Mouse (Mus musculus) c-Kit-positive CD71-negative TER-119-negative erythroid progenitor cells, embryonic 14.5 days (primary cell): ENCODE measurements around the gene Vmn1r201.

Experiments
- DNase-seq: peaks from one replicate; pipeline ENCODE4 v3.0.0-alpha.2; 2013; ENCODE audit warnings: low read depth

Gene Vmn1r201

DNA sequence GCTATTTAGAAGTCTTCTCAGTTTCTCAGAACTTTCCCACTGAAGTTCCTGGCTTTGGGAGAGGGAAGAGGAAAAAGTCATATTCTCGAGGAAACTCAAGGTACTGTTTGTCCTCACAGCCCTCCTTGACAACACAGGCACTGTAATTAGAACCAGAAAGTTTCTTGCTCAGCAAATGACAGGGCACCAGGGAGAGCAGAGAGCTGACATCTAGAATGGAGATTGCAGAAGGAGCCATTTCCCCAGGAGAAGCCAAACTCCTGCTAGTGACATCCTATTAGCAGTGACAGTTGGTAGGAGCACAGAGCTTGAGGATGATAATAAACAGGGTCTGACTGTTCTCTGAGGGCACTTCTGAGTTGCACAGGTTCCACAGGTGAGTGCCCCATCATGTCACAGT, at the start of gene Vmn1r201:
Gene Vmn1r201 (plus strand): TSS at position 301 of the 400 bp plus-strand sequence.
- no peak for DNase-seq

- no peak for DNase-seq
Observed at GRCm38 (mm10) chr13:22455145-22455544, 16.6 kb upstream of the Vmn1r201 start.

GRCm38 (mm10) chr13:22502431-22502830, 30.7 kb downstream of the Vmn1r201 start:
- DNase-seq: no peak

DNA sequence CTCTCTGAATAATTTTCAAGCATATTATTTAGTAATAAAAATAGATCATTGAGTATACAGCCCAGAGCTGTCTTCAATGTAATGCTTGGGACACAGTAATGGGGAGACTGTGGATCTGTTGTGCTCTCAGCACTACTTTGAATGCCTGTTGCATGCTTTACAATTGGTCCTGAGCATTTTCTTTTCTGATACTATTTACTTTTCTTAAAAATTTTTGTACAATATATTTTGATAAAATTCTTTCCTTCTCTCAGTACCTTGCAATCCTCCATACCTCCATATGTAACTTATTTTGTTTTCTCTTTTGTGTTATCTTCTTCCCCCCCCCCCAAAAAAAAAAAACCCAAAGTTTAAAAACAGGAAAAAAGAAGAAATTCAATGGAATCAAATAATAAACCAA, 33.6 kb downstream of the Vmn1r201 start, which contains the start of gene Vmn1r202:
Gene Vmn1r202 (minus strand): TSS at position 101 of the 400 bp plus-strand sequence.
- no peak for DNase-seq

DNA sequence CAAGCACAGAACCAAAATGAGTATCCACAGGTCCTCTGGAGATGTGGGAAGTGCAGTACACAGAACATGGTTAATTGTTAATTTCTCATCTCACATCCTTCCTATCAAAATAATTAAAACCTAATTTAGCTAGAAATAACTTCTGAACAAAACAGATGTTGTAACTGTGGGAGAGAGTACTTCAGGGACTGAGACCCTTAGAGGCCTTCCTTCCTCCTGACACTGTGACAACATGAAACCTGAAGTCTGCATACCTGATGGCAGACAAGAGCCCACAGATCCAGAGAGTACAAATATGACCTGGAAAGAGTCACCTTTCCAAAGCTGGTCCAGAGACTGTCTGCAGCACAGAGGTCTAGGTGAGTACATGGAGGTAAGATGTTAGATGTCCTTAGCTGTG, 46.1 kb downstream of the Vmn1r201 start, which contains the start of gene Vmn1r203:
Gene Vmn1r203 (plus strand): TSS at position 301 of the 400 bp plus-strand sequence.
- no peak for DNase-seq
